Mouse (Mus musculus): ENCODE results near the gene Efhd1.

The Efhd1 gene

GRCm38 (mm10) chr1:87264134-87265006, at the start of gene Efhd1:
Gene Efhd1, plus strand, starts transcription at chr1:87264363.
- in situ Hi-C loops (cut with MboI, MseI), result no loop called here

GRCm38 (mm10) chr1:87214748-87215147, 49.4 kb upstream of the Efhd1 start:
- in situ Hi-C loops (cut with MboI, MseI), result no loop called here

GRCm38 (mm10) chr1:87217938-87218337, 46.2 kb upstream of the Efhd1 start:
- in situ Hi-C loops (cut with MboI, MseI), result no loop called here

DNA sequence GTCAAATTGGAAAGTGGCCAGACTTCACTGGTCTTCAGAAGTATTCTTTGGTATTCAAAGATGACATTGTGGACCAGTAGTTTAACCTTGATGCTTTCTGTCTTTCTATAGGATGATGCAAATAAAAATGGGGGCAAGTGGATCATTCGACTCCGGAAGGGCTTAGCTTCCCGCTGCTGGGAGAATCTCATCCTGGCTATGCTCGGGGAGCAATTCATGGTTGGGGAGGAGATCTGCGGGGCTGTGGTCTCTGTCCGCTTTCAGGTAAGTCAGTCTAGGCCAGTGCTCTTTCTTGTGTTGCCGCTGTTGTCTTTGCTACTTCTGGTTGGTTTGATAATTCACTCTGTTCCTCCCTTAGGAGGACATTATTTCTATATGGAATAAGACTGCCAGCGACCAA, 38.4 kb upstream of the Efhd1 start:
- in situ Hi-C loops (cut with MboI, MseI), result no loop called here

GRCm38 (mm10) chr1:87226409-87227159, 37.6 kb upstream of the Efhd1 start:
- in situ Hi-C loops (cut with MboI, MseI), result no loop called here

DNA sequence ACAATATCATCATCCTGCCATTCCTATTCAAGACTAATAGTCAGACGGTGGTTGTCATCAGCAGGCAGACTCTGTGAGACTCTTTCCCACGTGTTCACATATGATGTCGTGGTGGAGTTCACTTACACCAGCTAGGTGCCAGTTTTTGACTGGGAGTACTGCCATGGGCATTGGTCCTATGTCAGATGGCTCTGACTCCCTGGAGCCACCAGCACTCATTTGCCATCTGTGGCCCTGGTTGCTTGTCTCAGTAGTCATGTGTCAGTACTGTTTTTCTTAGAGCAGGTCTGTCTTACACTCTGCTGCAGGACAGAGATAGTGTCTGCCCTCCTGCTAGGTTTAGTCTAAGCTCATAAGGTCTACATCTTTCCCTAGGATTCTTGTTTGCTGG, 37.0 kb upstream of the Efhd1 start:
- in situ Hi-C loops (cut with MboI, MseI), result no loop called here

- in situ Hi-C loops (cut with MboI, MseI), result no loop called here
Observed at GRCm38 (mm10) chr1:87230606-87231005, 33.6 kb upstream of the Efhd1 start.

- in situ Hi-C loops (cut with MboI, MseI), result no loop called here
Observed at GRCm38 (mm10) chr1:87232197-87232596, 32.0 kb upstream of the Efhd1 start.

DNA sequence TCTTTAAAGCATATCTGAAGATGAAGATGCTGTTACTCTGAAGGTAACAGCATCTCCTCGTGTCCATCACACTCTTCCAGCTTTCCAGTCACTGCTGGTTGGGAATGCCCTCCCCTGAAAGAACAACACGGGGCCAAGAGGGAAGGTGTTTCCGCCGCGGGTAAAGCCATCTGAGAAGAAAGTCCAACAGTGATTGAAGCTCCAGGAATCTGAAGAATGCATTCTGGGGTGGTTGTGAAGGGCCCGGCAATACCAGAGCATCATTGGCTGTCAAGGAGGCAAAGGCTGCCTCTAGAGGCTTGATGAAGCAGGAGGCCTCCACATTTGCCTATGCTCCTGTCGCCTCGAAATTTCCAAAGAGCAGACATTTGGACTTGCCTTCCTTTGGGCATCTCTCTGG, 25.1 kb upstream of the Efhd1 start:
- in situ Hi-C loops (cut with MboI, MseI), result no loop called here

GRCm38 (mm10) chr1:87243021-87243420, 21.1 kb upstream of the Efhd1 start:
- in situ Hi-C loops (cut with MboI, MseI), result no loop called here

DNA sequence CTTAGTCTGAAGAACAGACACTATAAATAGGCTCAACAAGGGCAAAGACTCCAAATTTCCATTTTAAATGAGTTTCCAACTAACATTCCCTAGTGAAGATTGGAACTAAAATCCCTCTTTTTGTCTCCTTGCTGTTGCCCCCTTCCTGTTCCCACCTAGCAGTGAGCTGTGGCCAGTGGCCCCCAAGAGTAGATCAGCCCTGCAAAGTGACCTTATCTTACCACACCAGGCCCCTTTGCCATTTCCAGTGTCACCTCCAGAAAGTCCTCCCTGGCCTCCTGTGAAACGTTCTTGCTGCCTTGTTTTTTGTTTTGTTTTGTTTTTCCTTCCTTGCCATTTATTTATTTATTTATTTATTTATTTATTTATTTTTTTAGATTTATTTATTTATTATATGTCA, 18.7 kb upstream of the Efhd1 start:
- in situ Hi-C loops (cut with MboI, MseI), result no loop called here

DNA sequence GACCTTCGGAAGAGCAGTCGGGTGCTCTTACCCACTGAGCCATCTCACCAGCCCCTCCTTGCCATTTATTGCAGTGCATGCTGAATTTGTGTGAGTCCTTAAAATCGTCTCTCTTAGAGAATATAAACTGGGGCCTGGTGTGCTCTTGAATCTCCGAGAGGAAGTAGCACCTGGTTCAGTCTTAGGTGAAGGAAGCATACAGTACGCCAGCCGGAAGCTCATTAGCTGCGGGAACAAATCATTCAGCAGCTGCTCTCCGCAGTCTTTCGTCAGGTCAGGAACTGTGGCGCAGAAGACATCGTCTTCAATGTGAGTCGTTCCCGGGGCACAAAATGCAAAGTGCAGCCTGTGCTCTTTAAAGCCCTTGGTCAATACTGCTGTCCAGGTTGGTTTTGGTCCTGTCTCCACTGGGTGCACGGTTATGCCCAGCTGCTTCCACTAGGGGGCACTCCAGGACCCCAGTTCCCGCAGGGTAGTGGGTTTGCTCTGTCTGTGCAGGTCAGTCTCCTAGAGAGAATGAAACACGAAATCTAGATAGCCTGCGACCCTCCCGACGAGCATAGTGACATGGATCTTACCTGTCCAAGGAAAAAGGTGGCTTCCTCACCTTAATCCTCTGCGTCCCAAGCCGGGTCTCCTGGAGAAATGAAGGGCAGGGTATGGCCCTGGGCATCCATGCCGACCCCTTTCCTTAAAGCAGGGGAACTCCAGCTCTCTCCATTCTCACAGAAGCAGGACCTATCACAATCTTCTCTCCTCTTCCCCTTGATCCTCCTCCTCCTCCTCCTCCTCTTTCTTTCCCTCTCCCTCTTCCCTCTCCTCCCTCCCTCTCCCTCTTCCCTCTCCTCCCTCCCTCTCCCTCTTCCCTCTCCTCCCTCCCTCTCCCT, 18.0 kb upstream of the Efhd1 start:
- in situ Hi-C loops (cut with MboI, MseI), result no loop called here

GRCm38 (mm10) chr1:87252040-87252609, 12.0 kb upstream of the Efhd1 start:
- in situ Hi-C loops (cut with MboI, MseI), result no loop called here

GRCm38 (mm10) chr1:87255173-87255572, 9.0 kb upstream of the Efhd1 start:
- in situ Hi-C loops (cut with MboI, MseI), result no loop called here

GRCm38 (mm10) chr1:87257691-87258090, 6.5 kb upstream of the Efhd1 start:
- in situ Hi-C loops (cut with MboI, MseI), result no loop called here

DNA sequence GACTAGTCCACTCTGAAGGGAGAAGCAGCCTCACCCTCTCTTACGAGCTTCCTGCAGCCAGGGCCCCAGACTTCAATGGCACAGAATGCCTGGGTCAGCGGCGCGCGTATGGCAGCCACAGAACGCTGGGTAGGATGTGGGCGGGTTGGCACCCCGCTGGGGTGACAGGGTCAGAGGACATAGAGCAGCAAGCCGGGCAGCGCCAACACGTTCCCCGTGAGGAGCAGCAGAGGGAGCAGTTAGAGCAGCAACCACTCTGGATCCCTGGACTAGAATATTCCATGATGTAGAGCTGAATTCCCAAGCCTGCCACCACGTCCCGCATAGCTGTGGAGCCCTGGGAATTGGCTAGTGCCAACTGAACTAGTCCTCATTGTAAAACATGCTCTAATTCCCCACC, 5.7 kb upstream of the Efhd1 start:
- in situ Hi-C loops (cut with MboI, MseI), result no loop called here

GRCm38 (mm10) chr1:87259316-87259715, 4.8 kb upstream of the Efhd1 start:
- in situ Hi-C loops (cut with MboI, MseI), result no loop called here

DNA sequence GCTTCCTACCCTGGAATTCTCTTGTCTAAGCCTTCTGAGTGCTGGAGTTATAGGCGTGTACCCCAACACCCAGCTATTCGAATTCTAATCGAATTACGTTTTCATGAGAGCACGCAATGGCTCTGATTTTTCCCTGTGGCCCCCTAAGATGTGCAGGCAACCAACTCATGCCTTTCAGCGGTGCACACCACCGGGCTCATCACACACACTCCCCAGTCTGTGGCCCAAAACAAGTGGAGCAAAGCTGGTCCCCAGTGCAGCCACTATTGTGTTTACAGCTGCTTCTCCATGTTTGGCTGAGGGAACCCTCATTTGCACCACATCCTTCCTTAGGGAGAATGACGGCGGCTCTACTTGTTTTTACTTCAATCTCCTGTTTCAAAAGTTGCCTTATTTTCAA, 906 bp upstream of the Efhd1 start:
- in situ Hi-C loops (cut with MboI, MseI), result no loop called here

- in situ Hi-C loops (cut with MboI, MseI), result no loop called here
Observed at GRCm38 (mm10) chr1:87263796-87264133, 398 bp upstream of the Efhd1 start.

- in situ Hi-C loops (cut with MboI, MseI), result no loop called here
Observed at GRCm38 (mm10) chr1:87265200-87265599, 1.0 kb downstream of the Efhd1 start.

DNA sequence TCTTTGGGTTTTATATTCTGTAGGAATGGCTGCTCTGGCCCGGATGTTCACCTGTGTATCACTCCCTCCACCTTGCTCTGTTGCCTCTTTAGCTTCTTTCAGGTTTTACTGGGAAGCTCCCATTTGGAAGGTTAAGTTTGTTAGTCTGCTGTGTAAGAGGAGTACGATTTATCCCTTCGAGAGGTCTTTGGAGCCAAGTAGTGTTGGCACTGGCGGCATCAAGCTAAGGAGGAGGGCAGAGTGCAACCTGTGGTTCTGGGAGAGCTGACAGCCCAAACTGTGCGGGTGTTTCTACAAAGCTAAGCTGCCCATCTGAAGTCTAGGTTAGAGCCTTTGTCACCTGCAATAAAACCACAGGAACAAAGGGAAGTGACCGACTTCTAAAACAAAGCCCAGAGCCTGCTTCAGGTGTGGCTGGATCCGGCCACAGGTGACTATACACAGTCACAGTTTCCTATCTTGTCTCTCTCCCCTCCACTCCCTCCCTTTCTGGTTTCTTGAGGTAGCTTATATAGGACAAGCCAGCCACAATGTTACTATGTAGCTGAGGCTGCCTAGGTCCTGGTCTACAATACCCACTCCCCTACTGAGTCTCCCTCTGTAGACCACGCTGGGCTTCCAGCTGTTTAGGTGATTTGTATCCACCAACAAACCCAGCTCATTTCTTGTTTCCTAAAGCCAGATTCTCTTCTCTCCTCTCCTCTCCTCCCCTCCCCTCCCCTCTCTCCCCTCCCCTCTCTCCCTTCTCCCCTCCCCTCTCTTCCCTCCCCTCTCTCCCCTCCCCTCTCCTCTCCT, 2.3 kb downstream of the Efhd1 start:
- in situ Hi-C loops (cut with MboI, MseI), result no loop called here
